Mouse (Mus musculus): ENCODE measurements around the gene Gm20662. TPM values are rescaled to one million over a fixed set of nuclear protein-coding genes. Genes with fewer than 3 reads are reported as not detected.

The Gm20662 gene
- polyA plus RNA-seq, 1 experiment from 2014 or later, result 0.61 TPM

Small RNAs within 50 kb of the gene (microRNA-seq; reads per million reads assigned to microRNA genes)
- gene Mir7088, result not detected

Other genes starting within 250 kb of the Gm20662 start
- 128 and 193 TPM in 2 replicates for gene Rbm5, start 225.4 kb upstream of the Gm20662 start, polyA plus RNA-seq (2014; fragmentation: Nextera tagmentation; extraction: Ambion mirVana)
- 55.9 and 75.1 TPM in 2 replicates for gene Rbm6, start 123.1 kb upstream of the Gm20662 start, polyA plus RNA-seq (2014; fragmentation: Nextera tagmentation; extraction: Ambion mirVana)
- gene Mon1a, start 108.2 kb upstream of the Gm20662 start, polyA plus RNA-seq (2014; fragmentation: Nextera tagmentation; extraction: Ambion mirVana), result 9.9 and 11.5 TPM in 2 replicates
- gene Mst1r, start 89.5 kb upstream of the Gm20662 start, polyA plus RNA-seq (2014; fragmentation: Nextera tagmentation; extraction: Ambion mirVana), result 0.39 and 0.80 TPM in 2 replicates
- not detected in 2 replicates for gene Actl11, start 67.9 kb upstream of the Gm20662 start, polyA plus RNA-seq (2014; fragmentation: Nextera tagmentation; extraction: Ambion mirVana)
- 0.77 and 0.79 TPM in 2 replicates for gene Camkv, start 60.7 kb upstream of the Gm20662 start, polyA plus RNA-seq (2014; fragmentation: Nextera tagmentation; extraction: Ambion mirVana)
- gene Traip, start 46.2 kb upstream of the Gm20662 start, polyA plus RNA-seq (2014; fragmentation: Nextera tagmentation; extraction: Ambion mirVana), result 23.7 and 24.5 TPM in 2 replicates
- 25.7 and 28.0 TPM in 2 replicates for gene Uba7, start 20.8 kb upstream of the Gm20662 start, polyA plus RNA-seq (2014; fragmentation: Nextera tagmentation; extraction: Ambion mirVana)
- gene Gm20661, start 13.3 kb upstream of the Gm20662 start, polyA plus RNA-seq (2014; fragmentation: Nextera tagmentation; extraction: Ambion mirVana), result 4.8 and 5.5 TPM in 2 replicates
- 64.1 and 69.0 TPM in 2 replicates for gene Inka1, start 10.5 kb upstream of the Gm20662 start, polyA plus RNA-seq (2014; fragmentation: Nextera tagmentation; extraction: Ambion mirVana)
- gene Cdhr4, start 3.9 kb upstream of the Gm20662 start, polyA plus RNA-seq (2014; fragmentation: Nextera tagmentation; extraction: Ambion mirVana), result 8.8 and 9.6 TPM in 2 replicates
- gene Ip6k1, start 6.2 kb downstream of the Gm20662 start, polyA plus RNA-seq (2014; fragmentation: Nextera tagmentation; extraction: Ambion mirVana), result 21.2 and 28.4 TPM in 2 replicates
- 19.8 and 20.8 TPM in 2 replicates for gene Gmppb, start 52.9 kb downstream of the Gm20662 start, polyA plus RNA-seq (2014; fragmentation: Nextera tagmentation; extraction: Ambion mirVana)
- gene Amigo3, start 56.8 kb downstream of the Gm20662 start, polyA plus RNA-seq (2014; fragmentation: Nextera tagmentation; extraction: Ambion mirVana), result 1.6 and 2.1 TPM in 2 replicates
- not detected in 2 replicates for gene Mst1, start 84.1 kb downstream of the Gm20662 start, polyA plus RNA-seq (2014; fragmentation: Nextera tagmentation; extraction: Ambion mirVana)
- 20.0 and 30.9 TPM in 2 replicates for gene Rnf123, start 87.0 kb downstream of the Gm20662 start, polyA plus RNA-seq (2014; fragmentation: Nextera tagmentation; extraction: Ambion mirVana)
- gene Apeh, start 98.3 kb downstream of the Gm20662 start, polyA plus RNA-seq (2014; fragmentation: Nextera tagmentation; extraction: Ambion mirVana), result 55.2 and 57.8 TPM in 2 replicates
- gene Bsn, start 194.0 kb downstream of the Gm20662 start, polyA plus RNA-seq (2014; fragmentation: Nextera tagmentation; extraction: Ambion mirVana), result 0.76 and 0.77 TPM in 2 replicates

Data from kidney, embryonic 14.5 days (tissue).